Mouse (Mus musculus) liver, embryonic 16.5 days (tissue): ENCODE results near the gene 4930442H23Rik. TPM values are rescaled to one million over a fixed set of nuclear protein-coding genes. Genes with fewer than 3 reads are reported as not detected.
A peak's percentile ranks its signal among the peaks of the same experiment; 100 is the strongest.

Experiments used
- ATAC-seq: fragments of 200-750 bp; cut with Nextera tagmentation; 2 replicates; pipeline ENCODE4 v1.8.0; 2017; ENCODE audit warnings: low read depth, mild to moderate bottlenecking, moderate number of reproducible peaks, moderate library complexity
- H3K27ac ChIP-seq: fragments of 300-500 bp; sonication (generic); 2 replicates; pipeline ENCODE4 v1.5.1; 2014; ENCODE audit warnings: mild to moderate bottlenecking, low read length
- H3K27me3 ChIP-seq: fragments of 300-500 bp; sonication (generic); 2 replicates; pipeline ENCODE4 v1.6.1; 2014; ENCODE audit warnings: low read depth, low read length, mixed read lengths; ENCODE audit not compliant: control insufficient read depth, insufficient read depth
- H3K36me3 ChIP-seq: fragments of 300-500 bp; sonication (generic); 2 replicates; pipeline ENCODE4 v1.6.1; 2014; ENCODE audit warnings: mild to moderate bottlenecking; ENCODE audit not compliant: control insufficient read depth, insufficient read depth
- H3K4me1 ChIP-seq: fragments of 300-500 bp; sonication (generic); 2 replicates; pipeline ENCODE4 v1.6.1; 2014; ENCODE audit warnings: low read depth, low read length, mixed read lengths; ENCODE audit not compliant: control insufficient read depth
- H3K4me2 ChIP-seq: fragments of 300-500 bp; sonication (generic); 2 replicates; pipeline ENCODE4 v1.6.1; 2014; ENCODE audit warnings: low read depth, low read length, mixed read lengths
- H3K4me3 ChIP-seq: fragments of 300-500 bp; sonication (generic); 2 replicates; pipeline ENCODE4 v1.5.1; 2014; ENCODE audit warnings: low read depth, mild to moderate bottlenecking, low read length
- H3K9ac ChIP-seq: fragments of 300-500 bp; sonication (generic); 2 replicates; pipeline ENCODE4 v1.6.1; 2014; ENCODE audit warnings: low read depth, low read length
- H3K9me3 ChIP-seq: fragments of 300-500 bp; sonication (generic); replicated peaks from 2 replicates; pipeline ENCODE4 v1.6.1; 2016; ENCODE audit warnings: low read length; ENCODE audit not compliant: control insufficient read depth
- WGBS: fragments of 180-500 bp; shearing (Covaris S2); extraction: QIAGEN DNeasy Blood & Tissue Kit; methylation state at CpG from one replicate; pipeline ENCODE4 v1.1.7; 2014; ENCODE audit not compliant: insufficient replicate concordance; 5-methylcytosine and 5-hydroxymethylcytosine counted together
- polyA plus RNA-seq: library from polyadenylated mRNA; unstranded; fragments of >200 nt; fragmentation: Nextera tagmentation; extraction: Ambion mirVana; gene quantifications from 2 replicates; pipeline ENCODE4 v1.2.1, GENCODE M21; 2015

4930442H23Rik gene
- polyA plus RNA-seq, 1 experiment from 2014 or later, result not detected

DNA sequence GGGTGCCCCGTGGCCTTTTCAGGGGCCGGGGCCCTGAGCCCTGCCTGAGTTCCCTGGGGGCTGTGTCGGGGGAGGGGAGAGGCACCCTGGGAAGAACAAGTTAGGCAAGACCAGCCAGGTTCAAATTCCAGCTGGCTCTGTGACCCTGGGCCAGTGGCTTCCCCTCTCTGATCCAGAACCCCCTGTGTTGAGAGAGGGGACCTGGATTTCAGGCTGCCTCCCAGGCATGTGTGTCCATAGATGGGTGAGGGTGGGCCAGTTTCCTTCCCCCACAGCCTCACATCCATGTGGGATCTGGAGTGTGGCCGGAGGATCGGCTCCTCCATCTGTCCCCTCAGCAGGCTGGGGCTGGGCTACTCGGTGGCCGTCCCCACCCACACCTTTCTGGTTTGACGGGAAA lies 43.6 kb downstream of the 4930442H23Rik start:
- Histone ChIP-seq H3K4me1 (peaks cover 54% of the 10 kb centered on the region), H3K27me3 (no peaks in the 10 kb centered on the region), H3K9ac (peak overlapping the region; percentile 89), H3K4me2 (peak overlapping the region; percentile 93), H3K4me3 (peak overlapping the region; percentile 93), H3K36me3 (peaks cover 21% of the 10 kb centered on the region), H3K27ac (peak overlapping the region; percentile 55), H3K9me3 (no peaks in the 10 kb centered on the region)
- 31% methylated on average over 8 of the region's 8 CpGs for WGBS
- ATAC-seq, result no peak

DNA sequence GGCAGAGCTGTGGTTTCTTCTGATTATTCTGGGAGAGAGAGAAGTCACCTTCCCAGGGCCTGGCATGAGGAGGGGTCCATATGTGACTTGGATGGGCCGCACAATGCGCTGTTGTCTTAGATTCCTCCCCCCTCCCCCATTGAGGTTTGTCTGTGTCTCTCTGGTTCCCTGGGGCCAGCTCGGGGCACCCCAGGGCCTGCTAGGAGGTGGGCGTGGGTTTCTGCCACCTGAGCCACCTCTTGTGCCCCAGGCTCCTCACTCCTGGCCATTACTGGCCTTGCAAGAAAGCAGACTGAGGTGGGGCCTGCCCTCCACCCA lies 44.2 kb downstream of the 4930442H23Rik start:
- ATAC-seq, result no peak
- Histone ChIP-seq H3K9ac (peak overlapping the region; percentile 89), H3K27me3 (no peaks in the 10 kb centered on the region), H3K4me3 (peak overlapping the region; percentile 93), H3K4me2 (peak overlapping the region; percentile 93), H3K4me1 (peaks cover 59% of the 10 kb centered on the region), H3K36me3 (peaks cover 15% of the 10 kb centered on the region), H3K27ac (peak overlapping the region; percentile 18), H3K9me3 (no peaks in the 10 kb centered on the region)
- WGBS, result 41% methylated on average over 4 of the region's 4 CpGs

DNA sequence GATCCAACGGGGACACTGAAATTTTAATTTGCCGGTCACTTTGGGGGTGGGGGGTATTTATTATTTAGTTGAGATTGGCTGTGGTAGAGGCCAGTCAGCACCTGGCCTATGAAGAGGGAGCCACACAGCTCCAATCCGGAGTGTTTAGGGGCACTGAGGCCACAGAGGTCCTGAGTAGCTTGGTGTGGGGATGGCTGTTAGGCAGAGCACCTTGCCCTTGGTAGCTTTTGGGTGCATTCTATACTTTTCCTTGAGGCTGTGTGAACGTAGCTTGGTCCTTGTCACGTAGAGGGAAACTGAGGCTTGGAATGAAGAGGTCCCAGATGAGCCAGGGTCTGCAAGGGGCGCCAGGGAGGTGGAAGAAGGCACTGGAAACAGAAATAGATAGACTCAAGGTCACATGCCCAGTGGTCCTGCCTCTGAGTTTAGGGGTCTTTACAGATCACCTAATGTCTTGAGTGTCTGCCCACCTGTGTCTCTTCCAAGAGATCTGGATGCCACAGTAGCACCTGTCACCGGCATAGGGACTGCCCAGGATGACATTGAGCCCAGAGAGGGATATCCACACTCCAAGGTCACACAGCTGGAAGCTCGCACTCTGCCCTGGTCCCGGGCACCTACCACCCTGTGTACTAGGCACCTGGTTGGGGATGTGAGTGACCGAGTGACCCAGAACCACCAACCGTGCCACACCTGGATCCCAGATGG lies 44.7 kb downstream of the 4930442H23Rik start:
- Histone ChIP-seq H3K4me3 (peak overlapping the region; percentile 93), H3K27me3 (no peaks in the 10 kb centered on the region), H3K9me3 (no peaks in the 10 kb centered on the region), H3K9ac (peak overlapping the region; percentile 89), H3K4me1 (peaks cover 64% of the 10 kb centered on the region), H3K4me2 (peak overlapping the region; percentile 93), H3K36me3 (peaks cover 10% of the 10 kb centered on the region), H3K27ac (peak overlapping the region; percentile 91)
- whole genome bisulfite sequencing, result 43% methylated on average over 11 of the region's 11 CpGs
- ATAC-seq, result no peak

DNA sequence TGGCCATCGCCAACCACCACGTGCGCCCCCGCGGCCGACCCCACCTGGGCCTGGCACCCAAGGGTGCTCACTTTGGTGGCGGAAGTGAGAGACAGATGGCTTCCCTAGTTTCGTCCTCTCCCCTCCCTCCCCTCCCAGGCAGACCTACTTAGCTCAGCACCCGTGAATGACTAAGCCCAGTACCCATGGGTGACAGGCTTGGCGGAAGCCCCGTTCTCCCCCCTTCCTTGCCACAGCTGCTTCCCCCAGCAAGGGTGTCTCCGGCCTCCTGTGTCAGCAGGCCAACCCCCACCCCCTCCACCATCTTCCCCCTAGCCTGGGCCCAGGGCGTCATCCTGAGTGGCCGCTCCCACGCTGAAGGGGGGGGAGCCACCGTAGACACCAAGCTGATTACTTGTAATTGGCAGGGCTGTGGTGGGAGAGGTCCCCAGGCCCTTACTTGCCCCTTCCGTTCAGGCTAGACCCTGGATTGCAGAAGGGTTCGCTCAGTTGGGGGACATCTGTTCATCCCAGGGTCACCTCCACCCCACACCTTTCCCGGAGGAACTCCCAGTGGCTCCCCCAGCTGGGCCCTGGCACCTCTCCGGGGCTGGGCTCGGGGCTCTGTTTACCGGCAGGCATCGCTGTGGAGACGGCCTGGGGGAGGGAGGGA lies 45.4 kb downstream of the 4930442H23Rik start:
- peak overlapping the region; percentile 93 for H3K4me3 ChIP-seq
- peaks cover 64% of the 10 kb centered on the region for H3K4me1 ChIP-seq
- ATAC-seq, result no peak
- H3K9ac ChIP-seq, result peak overlapping the region; percentile 89
- peaks cover 3% of the 10 kb centered on the region for H3K36me3 ChIP-seq
- peak overlapping the region; percentile 91 for H3K27ac ChIP-seq
- no peaks in the 10 kb centered on the region for H3K27me3 ChIP-seq
- 2% methylated on average over 24 of the region's 24 CpGs for WGBS
- H3K4me2 ChIP-seq, result peak overlapping the region; percentile 93
- no peaks in the 10 kb centered on the region for H3K9me3 ChIP-seq

DNA sequence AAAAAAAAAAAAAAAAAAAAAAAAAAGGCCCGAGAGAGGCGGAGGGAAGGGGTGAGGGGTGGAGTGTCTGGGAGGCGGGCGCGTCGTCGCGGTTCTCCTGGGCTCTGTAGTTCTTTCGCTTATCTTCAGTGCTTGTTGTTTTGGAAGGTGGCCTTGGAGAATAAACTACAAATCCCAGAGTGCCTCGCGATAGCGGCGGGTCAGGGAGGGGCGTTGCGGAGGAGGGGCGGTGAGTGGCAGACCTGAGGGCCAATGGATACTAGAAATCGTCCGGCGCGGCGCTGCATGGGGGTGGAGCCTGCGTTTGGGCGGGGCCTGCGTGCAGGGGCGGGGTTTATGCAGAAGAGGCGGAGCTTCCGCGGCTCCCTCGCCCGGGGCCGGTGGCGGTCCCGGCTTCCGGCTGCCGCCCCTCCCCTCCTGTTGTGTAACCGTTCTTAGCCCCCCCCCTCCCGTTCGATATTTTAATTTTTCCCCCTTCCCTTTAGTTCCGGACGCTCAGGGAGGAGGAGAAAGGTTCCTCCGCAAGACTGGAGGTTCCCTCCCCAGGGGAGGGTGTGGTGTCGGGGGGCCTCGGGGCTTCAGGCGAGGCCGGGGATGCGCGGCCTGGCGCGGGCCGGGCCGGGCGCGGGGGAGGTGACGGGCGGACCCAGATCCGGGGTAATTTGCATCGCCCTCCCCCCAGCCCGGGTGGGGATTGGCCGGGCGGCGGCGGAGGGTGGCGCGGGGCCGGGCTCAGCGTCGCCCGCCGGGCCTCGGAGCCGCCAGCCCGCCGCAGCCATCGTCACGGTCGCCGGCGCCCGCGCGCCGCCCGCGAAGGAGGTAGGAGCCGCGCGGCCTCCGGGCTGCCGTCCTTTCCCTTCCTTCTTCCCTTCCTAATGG lies 46.2 kb downstream of the 4930442H23Rik start:
- Histone ChIP-seq H3K4me1 (peaks cover 57% of the 10 kb centered on the region), H3K9ac (peak overlapping the region; percentile 99), H3K27me3 (no peaks in the 10 kb centered on the region), H3K36me3 (peaks cover 3% of the 10 kb centered on the region; the same call in 1 of the 2 replicates), H3K4me3 (peak overlapping the region; percentile 97), H3K9me3 (no peaks in the 10 kb centered on the region), H3K27ac (peak overlapping the region; percentile 99), H3K4me2 (peak overlapping the region; percentile 94)
- under 1% methylated on average over 51 of the region's 89 CpGs for WGBS
- ATAC-seq, result peak; percentile 78

DNA sequence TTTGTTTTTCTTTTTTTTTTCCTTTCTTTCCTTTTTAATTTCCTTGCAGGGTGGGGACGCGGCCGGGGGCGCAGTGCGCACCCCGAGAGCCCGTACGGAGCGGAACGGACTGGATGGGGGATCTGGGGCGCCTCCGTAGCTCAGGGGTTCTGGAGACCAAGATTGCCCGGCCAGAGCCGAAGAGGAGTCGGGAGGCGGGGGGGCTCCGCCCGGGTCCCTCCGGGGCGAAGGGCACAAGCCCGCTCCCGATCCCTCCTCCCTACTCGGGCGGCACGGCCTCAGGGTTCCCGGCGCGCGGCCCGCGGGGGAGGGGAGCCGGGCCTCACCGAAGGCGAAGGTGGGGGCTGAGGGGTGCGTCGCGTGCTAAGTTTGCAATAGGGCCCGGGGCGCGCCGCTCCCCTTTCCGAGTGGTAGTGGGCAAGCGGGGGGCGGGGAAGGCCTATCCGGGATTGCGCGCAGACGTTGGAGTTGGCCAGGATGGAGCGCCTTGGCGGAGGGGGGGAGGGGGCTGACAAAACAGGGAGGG lies 46.9 kb downstream of the 4930442H23Rik start:
- Histone ChIP-seq H3K4me1 (peaks cover 50% of the 10 kb centered on the region), H3K36me3 (peaks cover 2% of the 10 kb centered on the region; the same call in 1 of the 2 replicates), H3K4me3 (peak overlapping the region; percentile 97), H3K27me3 (no peaks in the 10 kb centered on the region), H3K9ac (peak overlapping the region; percentile 99), H3K4me2 (peak overlapping the region; percentile 94), H3K27ac (peak overlapping the region; percentile 99), H3K9me3 (no peaks in the 10 kb centered on the region)
- whole genome bisulfite sequencing, result under 1% methylated on average over 37 of the region's 50 CpGs
- peak; percentile 9 for ATAC-seq

DNA sequence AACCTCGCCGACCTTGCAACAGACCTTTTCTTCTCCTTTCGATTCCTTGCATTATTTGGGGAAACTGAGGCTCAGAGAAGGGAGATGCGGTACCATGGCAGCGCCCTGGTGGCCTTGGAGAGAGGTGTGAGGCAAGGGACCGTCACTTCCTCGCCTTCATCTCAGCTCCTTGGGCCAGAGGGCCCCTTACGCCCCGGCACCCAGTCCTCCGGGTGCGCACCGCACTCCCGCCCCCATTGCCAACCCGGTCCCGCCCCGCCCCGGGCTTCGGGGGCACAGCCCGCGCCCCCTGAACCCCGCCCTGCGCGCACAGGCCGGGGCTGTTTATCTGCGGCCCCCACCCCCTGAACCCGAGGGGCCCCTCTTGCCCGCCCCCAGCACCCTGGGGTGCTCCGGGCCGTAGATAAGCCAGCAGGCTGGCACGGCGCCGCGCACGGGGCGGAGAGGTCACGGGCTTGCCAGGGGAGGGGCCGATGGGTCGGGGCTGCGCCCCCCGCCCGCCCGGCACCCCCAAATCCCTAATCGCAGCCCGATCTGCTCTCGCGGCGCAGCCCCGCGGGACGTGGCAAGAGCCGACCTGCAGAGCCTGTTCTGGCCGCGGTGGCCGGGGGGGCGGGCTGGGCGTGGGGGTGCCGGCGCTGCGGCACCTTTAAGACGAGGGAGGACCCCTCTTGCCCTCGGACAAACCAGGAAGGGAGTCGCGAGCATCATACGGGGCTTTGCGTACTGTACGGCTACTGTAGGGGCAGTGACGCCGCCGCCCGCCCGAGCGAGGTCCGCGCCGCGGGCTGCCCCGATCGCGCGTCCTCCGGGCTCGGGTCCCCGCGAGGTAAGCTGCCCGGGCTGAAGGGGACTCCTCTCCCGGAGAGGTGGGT lies 47.6 kb downstream of the 4930442H23Rik start:
- no peaks in the 10 kb centered on the region for H3K27me3 ChIP-seq
- no peaks in the 10 kb centered on the region for H3K9me3 ChIP-seq
- under 1% methylated on average over 85 of the region's 86 CpGs for WGBS
- peak overlapping the region; percentile 97 for H3K4me3 ChIP-seq
- peaks cover 43% of the 10 kb centered on the region for H3K4me1 ChIP-seq
- H3K4me2 ChIP-seq, result peak overlapping the region; percentile 94
- ATAC-seq, result peak; percentile 65
- no peaks in the 10 kb centered on the region for H3K36me3 ChIP-seq
- H3K27ac ChIP-seq, result peak overlapping the region; percentile 99
- H3K9ac ChIP-seq, result peak overlapping the region; percentile 99
